Mouse (Mus musculus) stomach, postnatal 0 days (tissue): Measurements from ENCODE around the gene Tmx4.

ENCODE experiments used
- CTCF ChIP-seq: IDR thresholded peaks from 2 replicates; pipeline ENCODE4 v1.5.1; 2016; ENCODE audit warnings: antibody characterized with exemption, low read depth, mild to moderate bottlenecking, moderate library complexity
- EP300 ChIP-seq: optimal IDR thresholded peaks from 2 replicates; pipeline ENCODE3; 2016; ENCODE audit warnings: antibody characterized with exemption

DNA sequence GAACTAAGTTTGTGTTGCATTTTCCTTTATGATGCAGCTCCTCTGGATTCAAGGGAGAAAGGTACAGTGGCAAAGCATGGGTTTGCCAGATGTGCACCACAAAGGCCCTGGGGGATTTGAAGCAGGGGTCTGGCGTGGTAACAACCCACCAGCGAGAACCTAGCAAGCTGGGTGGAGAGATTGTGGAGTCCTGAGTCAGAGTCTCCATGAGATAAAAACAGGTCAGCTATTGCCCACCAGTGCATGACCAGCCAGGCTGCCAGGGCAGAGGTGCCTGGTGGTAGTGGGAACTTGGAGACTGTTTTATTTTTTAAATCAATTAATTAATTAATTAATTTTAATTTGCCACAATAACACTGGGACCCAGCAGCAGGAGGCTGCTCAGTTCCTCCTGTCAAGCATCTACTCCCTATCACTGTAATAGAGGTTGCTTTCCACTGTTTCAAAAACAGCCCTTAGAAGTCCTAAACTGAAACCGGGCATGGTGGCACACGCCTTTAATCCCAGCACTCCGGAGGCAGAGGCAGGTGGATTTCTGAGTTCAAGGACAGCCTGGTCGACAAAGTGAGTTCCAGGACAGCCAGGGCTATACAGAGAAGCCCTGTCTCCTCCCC lies 52.8 kb downstream of the Tmx4 start:
- TF ChIP-seq CTCF (no peak), EP300 (no peak)
